Mouse (Mus musculus): Measurements from ENCODE around the gene Olfr1000.
"Not testable (repeated sequence)": the region's sequence is repeated elsewhere in the genome, so short reads cannot be mapped to it uniquely, and the experiment has no call there.

Gene Olfr1000

DNA sequence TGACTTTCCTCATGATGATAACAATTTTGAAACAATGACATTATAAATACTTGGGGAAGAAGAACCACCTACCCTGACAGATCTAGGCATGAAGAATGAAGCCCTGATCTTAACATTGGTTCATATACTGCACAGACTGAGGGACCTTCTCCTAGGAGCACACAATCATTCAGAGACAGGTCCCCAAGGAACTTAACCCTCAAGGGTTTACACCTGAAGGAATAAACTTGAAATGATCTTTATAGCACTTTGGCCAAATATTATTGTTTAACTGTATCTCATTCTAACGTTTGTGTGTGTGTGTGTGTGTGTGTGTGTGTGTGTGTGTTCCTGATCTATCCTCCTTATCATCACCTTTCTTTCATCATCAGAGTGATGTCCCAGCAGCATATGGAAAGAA lies at the start of gene Olfr1000:
Olfr1000 (minus strand) TSS at position 101 of the 400 bp plus-strand sequence.
- DNase-seq (ENCODE audit: low spot score), result no peak

DNA sequence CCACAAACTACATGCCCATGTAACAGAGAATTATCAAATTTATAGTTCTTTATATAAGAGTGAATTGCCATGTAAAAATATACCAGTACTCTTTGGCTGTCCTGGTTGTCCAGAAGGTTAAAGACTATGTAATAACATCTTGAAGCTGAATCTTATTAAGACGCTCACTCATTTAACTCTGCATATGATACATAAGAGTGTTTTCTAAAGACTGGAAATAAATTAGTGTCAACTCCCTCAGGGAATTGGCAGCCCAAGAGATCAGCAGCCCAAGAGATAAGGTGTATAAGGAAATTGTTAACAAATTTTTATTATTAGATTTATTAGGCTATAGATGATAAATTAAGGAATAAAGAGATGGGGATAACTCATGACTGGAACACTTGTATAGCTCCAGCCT lies 38.9 kb upstream of the Olfr1000 start, which contains the start of gene Olfr1002:
Olfr1002 (minus strand) TSS at position 101 of the 400 bp plus-strand sequence.
- DNase-seq (ENCODE audit: low spot score), result no peak

- not testable (repeated sequence) for DNase-seq (ENCODE audit: low spot score)
Observed at GRCm38 (mm10) chr2:85588648-85589047, 23.1 kb downstream of the Olfr1000 start, which contains the start of gene Olfr998. Gene Olfr998 (plus strand): TSS chr2:85588948.

- no peak for DNase-seq (ENCODE audit: low spot score)
Observed at GRCm38 (mm10) chr2:85578915-85579314, 32.8 kb downstream of the Olfr1000 start, which contains the start of gene Olfr996. Gene Olfr996 (plus strand): TSS chr2:85579215.

DNA sequence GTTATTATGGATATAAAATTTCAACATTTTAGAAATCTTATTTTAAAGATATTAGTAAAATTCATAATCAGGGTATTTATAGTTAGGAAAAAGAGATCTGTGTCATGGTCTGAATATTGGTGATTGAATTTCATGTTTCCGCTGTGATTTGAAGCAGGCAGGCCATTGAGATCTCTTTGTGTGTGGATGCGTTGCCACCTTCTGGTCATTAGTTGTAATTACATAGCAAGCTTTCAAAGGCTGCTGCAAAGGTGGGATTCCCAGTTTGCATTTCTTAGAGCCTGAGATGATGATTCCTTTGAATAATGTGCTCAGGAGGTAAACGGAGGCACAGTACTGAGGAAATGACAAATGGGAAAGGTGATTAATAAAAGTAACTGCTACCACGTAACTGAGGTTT lies 50.5 kb downstream of the Olfr1000 start:
- DNase-seq (ENCODE audit: low spot score), result peak; percentile 47

DNA sequence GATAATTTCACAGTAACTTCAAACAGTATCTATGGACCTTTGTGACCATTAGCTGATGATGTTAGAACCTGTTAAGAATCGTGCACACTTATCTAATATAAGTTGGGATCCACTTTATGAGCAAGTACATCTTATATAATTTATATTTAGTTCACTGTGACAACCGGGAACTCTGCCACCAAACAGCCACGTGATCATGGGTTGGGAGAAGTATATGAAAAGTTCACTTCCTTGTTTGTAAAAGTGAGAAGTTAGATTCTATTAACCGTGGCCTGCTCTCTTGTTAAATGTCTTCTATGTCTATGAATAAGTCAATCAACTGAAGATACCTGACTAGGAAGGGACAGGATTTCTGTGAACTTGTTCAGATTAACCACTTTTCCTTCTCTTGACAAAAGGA lies 51.5 kb downstream of the Olfr1000 start:
- DNase-seq (ENCODE audit: low spot score), result no peak
